Mouse (Mus musculus) T-cell, adult 2 months (primary cell): ENCODE measurements at regions not wholly inside any gene's neighbourhood (a gene's known extent, or its start where the extent isn't known, plus 50 kb on each side); places are given as distances from the start of the nearest gene placed in this dataset.

ENCODE experiments used
- DNase-seq: peaks from one replicate; pipeline ENCODE4 v3.0.0; 2022; ENCODE audit warnings: low spot score

DNA sequence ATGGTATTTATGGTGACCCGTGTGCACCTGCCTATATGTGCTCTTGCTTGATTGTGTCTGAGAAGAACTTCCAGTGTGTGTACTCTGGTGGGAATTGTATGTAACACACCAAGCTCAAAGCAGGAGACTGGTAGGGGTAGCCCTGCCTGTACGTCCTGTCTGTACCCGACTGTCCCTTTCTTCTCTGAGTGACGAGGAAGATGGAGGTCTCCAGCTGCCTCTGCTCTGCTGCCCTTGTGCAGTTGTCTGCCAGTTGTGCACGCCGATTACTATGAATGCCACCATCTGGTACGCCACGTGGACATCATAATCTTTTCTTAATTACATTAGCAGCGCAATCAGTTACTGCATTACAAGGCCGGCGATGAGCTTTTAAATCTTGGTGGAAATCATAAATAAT, 53.6 kb upstream of the Mvb12b start:
- no peak for DNase-seq

DNA sequence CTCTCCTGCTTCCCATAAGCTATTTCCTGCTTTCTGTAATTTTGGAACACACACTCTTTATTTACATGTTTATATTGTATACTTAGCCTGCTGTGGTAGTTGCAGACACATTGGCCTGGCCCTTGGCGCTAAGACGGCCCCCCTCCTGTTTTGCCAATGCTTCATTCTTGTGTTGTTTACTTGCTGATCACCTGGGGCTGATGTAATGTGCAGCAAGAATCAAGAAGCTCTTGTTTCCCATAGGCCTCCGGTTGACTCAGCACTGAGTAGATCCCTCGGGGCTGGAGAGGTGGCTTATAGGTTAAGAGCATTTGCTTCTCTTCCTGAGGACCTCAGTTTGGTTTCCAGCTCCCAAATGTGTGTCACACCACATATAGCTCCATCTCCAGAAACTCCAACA, 52.1 kb upstream of the Mvb12b start:
- DNase-seq, result no peak
